Mouse (Mus musculus): ENCODE data around the gene Plekha1. TPM values are rescaled to one million over a fixed set of nuclear protein-coding genes. Genes with fewer than 3 reads are reported as not detected.

Plekha1 gene
- total RNA-seq, 2 experiments from 2014 or later, result 85.2 to 91.1 TPM

- no peak for DNase-seq (ENCODE audit: low spot score in 2 of 2)
These were observed 85.4 kb downstream of the Plekha1 start for GRCm38 (mm10) chr7:130951004-130951403.

GRCm38 (mm10) chr7:130953376-130953775, 87.8 kb downstream of the Plekha1 start:
- DNase-seq (ENCODE audit: low spot score in 2 of 2), result peak in 1 of 2 experiments; percentile 32

GRCm38 (mm10) chr7:130954177-130954601, 88.6 kb downstream of the Plekha1 start:
- peak; percentile 53 to 55 for DNase-seq (ENCODE audit: low spot score in 2 of 2)

GRCm38 (mm10) chr7:130958551-130958950, 93.0 kb downstream of the Plekha1 start:
- no peak for DNase-seq (ENCODE audit: low spot score in 2 of 2)

GRCm38 (mm10) chr7:130959868-130960267, 94.3 kb downstream of the Plekha1 start:
- DNase-seq (ENCODE audit: low spot score in 2 of 2), result peak; percentile 55 to 61

GRCm38 (mm10) chr7:130961429-130961828, 95.9 kb downstream of the Plekha1 start:
- no peak for DNase-seq (ENCODE audit: low spot score in 2 of 2)

Small RNA genes within 50 kb of the gene (microRNA-seq; reads per million reads assigned to microRNA genes)
- gene Mir7061, result 1.6 to 2.7 reads per million in 2 experiments

Other genes starting within 250 kb of the Plekha1 start
- gene Btbd16, start 91.7 kb upstream of the Plekha1 start, total RNA-seq (2021), result 1 to 10 TPM in 1 of 2 experiments, under 1 TPM in 1; 0.48 to 1.1 TPM
- gene Htra1, start 70.4 kb downstream of the Plekha1 start, total RNA-seq (2021), result 100 to 1,000 TPM; 228 to 241 TPM
- not detected for gene Dmbt1, start 166.3 kb downstream of the Plekha1 start, total RNA-seq (2021)

All from layer of hippocampus, postnatal 10 days (tissue).